Mouse (Mus musculus): ENCODE data around the gene Ccdc57.

Gene Ccdc57

GRCm38 (mm10) chr11:120932564-120933398, at the start of gene Ccdc57:
TSS of gene Ccdc57 (minus strand) at chr11:120932872.
- DNase-seq (ENCODE audit: low read depth): peak; percentile 94

- DNase-seq (ENCODE audit: low read depth): no peak
These were observed 49.8 kb upstream of the Ccdc57 start for GRCm38 (mm10) chr11:120982459-120982858.

- no peak for DNase-seq (ENCODE audit: low read depth)
These were observed 49.0 kb upstream of the Ccdc57 start for GRCm38 (mm10) chr11:120981661-120982060.

GRCm38 (mm10) chr11:120980427-120981035, 47.9 kb upstream of the Ccdc57 start:
- no peak for DNase-seq (ENCODE audit: low read depth)

GRCm38 (mm10) chr11:120979711-120980426, 47.2 kb upstream of the Ccdc57 start:
- DNase-seq (ENCODE audit: low read depth): no peak

GRCm38 (mm10) chr11:120973318-120973717, 40.6 kb upstream of the Ccdc57 start:
- DNase-seq (ENCODE audit: low read depth): no peak

- no peak for DNase-seq (ENCODE audit: low read depth)
These were observed 38.6 kb upstream of the Ccdc57 start for GRCm38 (mm10) chr11:120971237-120971636.

- DNase-seq (ENCODE audit: low read depth): no peak
These were observed 37.1 kb upstream of the Ccdc57 start for GRCm38 (mm10) chr11:120969742-120970141.

GRCm38 (mm10) chr11:120965587-120965986, 32.9 kb upstream of the Ccdc57 start:
- no peak for DNase-seq (ENCODE audit: low read depth)

GRCm38 (mm10) chr11:120964195-120965157, 31.8 kb upstream of the Ccdc57 start:
- DNase-seq (ENCODE audit: low read depth): no peak

- no peak for DNase-seq (ENCODE audit: low read depth)
These were observed 30.2 kb upstream of the Ccdc57 start for GRCm38 (mm10) chr11:120962909-120963308.

- DNase-seq (ENCODE audit: low read depth): no peak
These were observed 29.5 kb upstream of the Ccdc57 start for GRCm38 (mm10) chr11:120962050-120962771.

GRCm38 (mm10) chr11:120961594-120961993, 28.9 kb upstream of the Ccdc57 start:
- no peak for DNase-seq (ENCODE audit: low read depth)

GRCm38 (mm10) chr11:120960248-120960647, 27.6 kb upstream of the Ccdc57 start:
- no peak for DNase-seq (ENCODE audit: low read depth)

- no peak for DNase-seq (ENCODE audit: low read depth)
These were observed 26.9 kb upstream of the Ccdc57 start for GRCm38 (mm10) chr11:120959564-120959963.

- no peak for DNase-seq (ENCODE audit: low read depth)
These were observed 26.4 kb upstream of the Ccdc57 start for GRCm38 (mm10) chr11:120959066-120959465.

GRCm38 (mm10) chr11:120957731-120958257, 25.1 kb upstream of the Ccdc57 start:
- no peak for DNase-seq (ENCODE audit: low read depth)

- no peak for DNase-seq (ENCODE audit: low read depth)
These were observed 24.4 kb upstream of the Ccdc57 start for GRCm38 (mm10) chr11:120957052-120957451.

- DNase-seq (ENCODE audit: low read depth): no peak
These were observed 23.0 kb upstream of the Ccdc57 start for GRCm38 (mm10) chr11:120955701-120956100.

- DNase-seq (ENCODE audit: low read depth): no peak
These were observed 22.3 kb upstream of the Ccdc57 start for GRCm38 (mm10) chr11:120954936-120955335.

Data from induced T-regulatory cell, adult 2 months (primary cell).